Mouse (Mus musculus) adrenal gland, postnatal 10 days (tissue): ENCODE results near the gene Maco1. TPM values are rescaled to one million over a fixed set of nuclear protein-coding genes. Genes with fewer than 3 reads are reported as not detected.

Source experiments
- total RNA-seq, 2 experiments: library from RNA; stranded (reverse); gene quantifications; 2 replicates each; pipeline ENCODE4 v1.2.3; 2021

Maco1 gene
- total RNA-seq, 2 experiments from 2014 or later: 33.3 to 34.5 TPM

Other genes starting within 250 kb of the Maco1 start
- 10 to 100 TPM; 21.3 TPM for gene Man1c1, start 149.1 kb downstream of the Maco1 start, total RNA-seq
- gene Ldlrap1, start 85.3 kb downstream of the Maco1 start, total RNA-seq: 10 to 100 TPM; 37.3 to 48.9 TPM
- gene Rhd, start 11.2 kb upstream of the Maco1 start, total RNA-seq: 1 to 10 TPM; 2.5 to 7.2 TPM
- gene Tmem50a, start 61.7 kb upstream of the Maco1 start, total RNA-seq: 100 to 1,000 TPM; 169 to 183 TPM
- gene Rsrp1, start 70.2 kb upstream of the Maco1 start, total RNA-seq: 100 to 1,000 TPM; 250 to 386 TPM
- 10 to 100 TPM; 73.1 to 74.6 TPM for gene Syf2, start 77.6 kb upstream of the Maco1 start, total RNA-seq